Mouse (Mus musculus) CH12.LX (cell line): ENCODE measurements around the gene Tnfsf9. TPM values are rescaled to one million over a fixed set of nuclear protein-coding genes. Genes with fewer than 3 reads are reported as not detected.

ENCODE experiments used
- DNase-seq: peaks from one replicate; pipeline ENCODE4 v3.0.0-alpha.2; 2013; ENCODE audit errors: extremely low read depth
- H3K27ac ChIP-seq: 2 replicates; pipeline ENCODE4 v1.5.1; 2012; ENCODE audit warnings: low read depth, mild to moderate bottlenecking, control low read depth, moderate library complexity; ENCODE audit not compliant: insufficient read depth
- H3K27me3 ChIP-seq: replicated peaks from 2 replicates; pipeline ENCODE3; 2012; ENCODE audit warnings: inconsistent platforms
- H3K36me3 ChIP-seq, 2 experiments: replicated peaks in 1 of 2; 2 replicates each; pipeline versions ENCODE3 to v1.6.1; 2012; ENCODE audit warnings: inconsistent platforms in 1 of 2, low read length in 1 of 2, mild to moderate bottlenecking in 1 of 2, mixed read lengths in 1 of 2, moderate library complexity in 1 of 2; ENCODE audit not compliant: control insufficient read depth in 1 of 2, insufficient read depth in 1 of 2
- H3K4me1 ChIP-seq, 2 experiments: 2 replicates each; pipeline ENCODE4 v1.6.1; 2012; ENCODE audit warnings: inconsistent platforms in 1 of 2, moderate library complexity in 1 of 2; ENCODE audit not compliant: insufficient read depth in 2 of 2, control insufficient read depth in 1 of 2
- H3K4me2 ChIP-seq: 2 replicates; pipeline ENCODE4 v1.6.1; 2012; ENCODE audit warnings: low read depth, mild to moderate bottlenecking, control low read depth; ENCODE audit not compliant: poor library complexity, insufficient read depth, severe bottlenecking
- H3K4me3 ChIP-seq, 3 experiments: fragments of 150-350 bp in 1 of 3; sonication (generic) in 1 of 3; replicated peaks in 1 of 3; 2 replicates each; pipeline versions ENCODE3 to v1.5.1; 2011 to 2012; ENCODE audit warnings: low read depth in 2 of 3, low read length in 2 of 3, mild to moderate bottlenecking in 2 of 3, moderate library complexity in 2 of 3, control low read depth in 1 of 3, improper control_type of control experiment in 1 of 3, inconsistent platforms in 1 of 3, mixed read lengths in 1 of 3; ENCODE audit not compliant: poor library complexity in 1 of 3
- H3K79me2 ChIP-seq: replicated peaks from 2 replicates; pipeline ENCODE4 v1.6.1; 2012; ENCODE audit warnings: mild to moderate bottlenecking, moderate library complexity; ENCODE audit not compliant: control insufficient read depth, poor library complexity, insufficient read depth, severe bottlenecking; ENCODE audit errors: extremely low read depth
- H3K9ac ChIP-seq: 2 replicates; pipeline ENCODE4 v1.6.1; 2012; ENCODE audit warnings: low read depth, mild to moderate bottlenecking, control low read depth, moderate library complexity; ENCODE audit not compliant: insufficient read depth
- H3K9me3 ChIP-seq: replicated peaks from 2 replicates; pipeline ENCODE3; 2012; ENCODE audit warnings: low read length, inconsistent platforms, mixed read lengths
- BHLHE40 ChIP-seq: IDR thresholded peaks from 2 replicates; pipeline ENCODE4 v1.6.1; 2011; ENCODE audit warnings: mild to moderate bottlenecking, low read depth, low read length, improper control_type of control experiment
- CHD1 ChIP-seq: IDR thresholded peaks from 2 replicates; pipeline ENCODE4 v1.6.1; 2012; ENCODE audit warnings: low read depth, low read length, improper control_type of control experiment, inconsistent platforms
- E2F4 ChIP-seq: IDR thresholded peaks from 2 replicates; pipeline ENCODE4 v1.6.1; 2011; ENCODE audit warnings: low read depth, low read length, improper control_type of control experiment; ENCODE audit not compliant: insufficient replicate concordance
- ELF1 ChIP-seq: IDR thresholded peaks from 2 replicates; pipeline ENCODE4 v1.6.1; 2014; ENCODE audit warnings: low read depth, mild to moderate bottlenecking, inconsistent platforms, low read length, improper control_type of control experiment
- ETS1 ChIP-seq: conservative IDR thresholded peaks from 2 replicates; pipeline ENCODE4 v1.6.1; 2012; ENCODE audit warnings: low read depth, mild to moderate bottlenecking, inconsistent platforms, low read length, improper control_type of control experiment, moderate library complexity
- GABPA ChIP-seq: IDR thresholded peaks from 2 replicates; pipeline ENCODE4 v1.6.1; 2012; ENCODE audit warnings: low read depth, low read length, improper control_type of control experiment, inconsistent platforms; ENCODE audit not compliant: insufficient replicate concordance
- HCFC1 ChIP-seq: IDR thresholded peaks from 2 replicates; pipeline ENCODE4 v1.6.1; 2012; ENCODE audit warnings: low read depth, mild to moderate bottlenecking, inconsistent platforms, low read length, improper control_type of control experiment
- IRF4 ChIP-seq: IDR thresholded peaks from 2 replicates; pipeline ENCODE4 v1.6.1; 2014; ENCODE audit warnings: low read depth, mild to moderate bottlenecking, inconsistent platforms, low read length, improper control_type of control experiment
- KAT2A ChIP-seq: IDR thresholded peaks from 2 replicates; pipeline ENCODE4 v1.6.1; 2012; ENCODE audit warnings: low read length, improper control_type of control experiment, inconsistent platforms; ENCODE audit not compliant: insufficient replicate concordance
- MAFK ChIP-seq: IDR thresholded peaks from 2 replicates; pipeline ENCODE4 v1.6.1; 2011; ENCODE audit warnings: low read length, improper control_type of control experiment; ENCODE audit not compliant: insufficient replicate concordance
- MAX ChIP-seq: IDR thresholded peaks from 2 replicates; pipeline ENCODE4 v1.6.1; 2011; ENCODE audit warnings: low read length, improper control_type of control experiment
- MAZ ChIP-seq: IDR thresholded peaks from 2 replicates; pipeline ENCODE4 v1.6.1; 2012; ENCODE audit warnings: low read depth, mild to moderate bottlenecking, inconsistent platforms, low read length, improper control_type of control experiment, moderate library complexity
- MXI1 ChIP-seq: IDR thresholded peaks from 2 replicates; pipeline ENCODE4 v1.6.1; 2011; ENCODE audit warnings: mild to moderate bottlenecking, low read depth, low read length, improper control_type of control experiment
- NELFE ChIP-seq: IDR thresholded peaks from 2 replicates; pipeline ENCODE4 v1.6.1; 2011; ENCODE audit warnings: low read depth, low read length, improper control_type of control experiment
- PAX5 ChIP-seq: IDR thresholded peaks from 2 replicates; pipeline ENCODE4 v1.6.1; 2012; ENCODE audit warnings: low read length, inconsistent platforms, mixed read lengths
- RAD21 ChIP-seq: IDR thresholded peaks from 2 replicates; pipeline ENCODE4 v1.6.1; 2011; ENCODE audit warnings: low read depth, mild to moderate bottlenecking, low read length, improper control_type of control experiment, moderate library complexity
- SIN3A ChIP-seq: IDR thresholded peaks from 2 replicates; pipeline ENCODE4 v1.6.1; 2012; ENCODE audit warnings: low read length, improper control_type of control experiment, inconsistent platforms
- UBTF ChIP-seq: IDR thresholded peaks from 2 replicates; pipeline ENCODE4 v1.6.1; 2012; ENCODE audit warnings: low read depth, mild to moderate bottlenecking, inconsistent platforms, low read length, improper control_type of control experiment, moderate library complexity
- USF1 ChIP-seq: IDR thresholded peaks from 2 replicates; pipeline ENCODE4 v1.6.1; 2014; ENCODE audit warnings: low read depth, mild to moderate bottlenecking, inconsistent platforms, low read length, improper control_type of control experiment
- USF2 ChIP-seq: conservative IDR thresholded peaks from 2 replicates; pipeline ENCODE4 v1.6.1; 2011; ENCODE audit warnings: low read depth, low read length, improper control_type of control experiment
- ZC3H11A ChIP-seq: IDR thresholded peaks from 2 replicates; pipeline ENCODE4 v1.6.1; 2012; ENCODE audit warnings: low read depth, mild to moderate bottlenecking, inconsistent platforms, low read length, improper control_type of control experiment
- ZNF384 ChIP-seq: IDR thresholded peaks from 2 replicates; pipeline ENCODE4 v1.6.1; 2012; ENCODE audit warnings: low read depth, low read length, improper control_type of control experiment, inconsistent platforms
- dilution Hi-C: fragments of 300-500 bp; cut with MboI; formaldehyde crosslinking; loops from 2 replicates; pipeline ENCODE4 v1.14.3; 2020; ENCODE audit warnings: low sequenced_read_pairs; ENCODE audit not compliant: extremely low pct_unique_long_range_greater_than_20kb, extremely low pct_ligation_motif_present
- in situ Hi-C: fragments of 300-500 bp; cut with MboI; formaldehyde crosslinking; loops from 3 replicates; pipeline ENCODE4 v1.14.3; 2019; ENCODE audit warnings: low sequenced_read_pairs, low pct_ligation_motif_present, low pct_unique_long_range_greater_than_20kb, mixed read lengths
- polyA plus RNA-seq: library from polyadenylated mRNA; unstranded; fragments of >175 nt; gene quantifications from 2 replicates; pipeline ENCODE4 v1.2.1, GENCODE M21; 2012; ENCODE audit warnings: low read depth; ENCODE audit not compliant: insufficient read length
- total RNA-seq, 2 experiments: library from RNA; depleted of rRNA; stranded (reverse); fragments of 300-350 nt in 1 of 2; fragments of >200 nt in 1 of 2; gene quantifications; 2 replicates each; pipeline ENCODE4 v1.2.3; 2012 to 2014

The Tnfsf9 gene
- total and polyA plus RNA-seq, 3 experiments, result 123 to 321 (median 137) TPM

DNA sequence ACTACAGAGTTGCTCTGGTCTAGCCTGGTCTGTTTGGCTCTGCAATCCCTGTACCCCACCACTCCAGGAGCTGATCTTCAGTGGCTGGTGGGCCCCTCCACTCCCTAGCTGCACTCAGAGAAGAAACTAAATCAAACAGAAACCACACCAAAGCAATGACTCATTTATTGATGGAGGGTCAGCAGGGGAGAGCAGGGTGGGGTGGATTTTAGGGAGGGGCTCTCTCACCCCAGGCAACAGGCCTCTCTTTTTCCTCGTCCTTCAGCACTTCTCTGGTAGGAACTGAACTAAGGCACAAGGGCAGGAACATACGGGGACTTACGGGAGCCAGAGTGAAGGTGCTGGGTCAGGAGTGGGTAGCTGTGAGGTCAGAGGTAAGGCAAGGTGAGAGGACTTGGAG lies 25.2 kb upstream of the Tnfsf9 start:
- no peak for DNase-seq
- no peak overlapping the region for H3K9ac ChIP-seq
- H3K4me3 ChIP-seq, result no peak overlapping the region
- peaks cover 9% of the 10 kb centered on the region; the same call in 1 of the 2 replicates for H3K79me2 ChIP-seq
- no peaks in the 10 kb centered on the region for H3K9me3 ChIP-seq
- TF ChIP-seq NELFE (no peak), RAD21 (no peak), UBTF (no peak), E2F4 (no peak), MAZ (no peak), PAX5 (no peak), ZNF384 (no peak), IRF4 (no peak), HCFC1 (no peak), MAX (no peak), GABPA (no peak), KAT2A (no peak), SIN3A (no peak), ZC3H11A (no peak), MXI1 (no peak), CHD1 (no peak)
- H3K4me2 ChIP-seq, result no peak overlapping the region; the same call in 1 of the 2 replicates
- dilution Hi-C loops (no loop called here), in situ Hi-C loops (loop anchor here (25.0 kb wide), 1 partner anchor 257 kb away; no protein-coding TSS in a partner anchor)
- H3K27ac ChIP-seq, result no peak overlapping the region
- H3K36me3 ChIP-seq, result peaks cover 19 to 60% of the 10 kb centered on the region in 2 experiments
- peaks cover 26 to 54% of the 10 kb centered on the region in 2 experiments for H3K4me1 ChIP-seq
- H3K27me3 ChIP-seq, result no peaks in the 10 kb centered on the region

DNA sequence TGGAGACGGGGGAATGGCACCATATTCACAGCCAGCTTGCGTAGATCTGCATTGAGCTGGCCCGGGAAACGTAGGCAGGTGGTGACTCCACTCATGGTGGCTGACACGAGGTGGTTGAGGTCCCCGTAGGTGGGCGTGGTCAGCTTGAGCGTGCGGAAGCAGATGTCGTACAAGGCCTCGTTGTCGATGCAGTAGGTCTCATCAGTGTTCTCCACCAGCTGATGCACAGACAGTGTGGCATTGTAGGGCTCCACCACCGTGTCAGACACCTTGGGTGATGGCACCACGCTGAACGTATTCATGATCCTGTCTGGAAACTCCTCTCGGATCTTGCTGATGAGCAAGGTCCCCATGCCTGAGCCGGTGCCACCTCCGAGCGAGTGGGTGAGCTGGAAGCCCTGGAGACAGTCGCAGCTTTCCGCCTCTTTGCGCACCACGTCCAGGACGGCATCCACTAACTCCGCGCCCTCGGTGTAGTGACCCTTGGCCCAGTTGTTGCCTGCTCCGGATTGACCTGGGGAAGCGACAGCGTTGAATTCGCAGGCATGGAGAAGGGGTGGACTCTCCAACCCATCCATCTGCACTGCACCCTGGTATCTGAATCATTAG lies 23.8 kb upstream of the Tnfsf9 start:
- TF ChIP-seq MAFK, result no peak
- TF ChIP-seq ETS1, result no peak
- TF ChIP-seq UBTF, result no peak
- TF ChIP-seq ZC3H11A, result no peak
- no peak for TF ChIP-seq USF2
- TF ChIP-seq E2F4, result no peak
- TF ChIP-seq MAZ, result no peak
- no peak for TF ChIP-seq BHLHE40
- TF ChIP-seq ELF1, result no peak
- TF ChIP-seq USF1, result no peak
- TF ChIP-seq MXI1, result no peak
- no peak for TF ChIP-seq GABPA
- no peak for TF ChIP-seq RAD21
- dilution Hi-C loops, result no loop called here
- peaks cover 9% of the 10 kb centered on the region; the same call in 1 of the 2 replicates for H3K79me2 ChIP-seq
- no peaks in the 10 kb centered on the region for H3K9me3 ChIP-seq
- in situ Hi-C loops, result loop anchor here (25.0 kb wide), 1 partner anchor 256 kb away; no protein-coding TSS in a partner anchor
- H3K27ac ChIP-seq, result no peak overlapping the region
- peaks cover 19 to 53% of the 10 kb centered on the region in 2 experiments for H3K36me3 ChIP-seq
- H3K9ac ChIP-seq, result no peak overlapping the region
- no peak overlapping the region for H3K4me2 ChIP-seq
- H3K4me3 ChIP-seq, result no peak overlapping the region
- DNase-seq, result no peak
- H3K27me3 ChIP-seq, result no peaks in the 10 kb centered on the region
- peaks cover 25 to 40% of the 10 kb centered on the region in 2 experiments for H3K4me1 ChIP-seq
